Mouse (Mus musculus) forebrain, embryonic 16.5 days (tissue): ENCODE results near the gene Tomm40. TPM values are rescaled to one million over a fixed set of nuclear protein-coding genes. Genes with fewer than 3 reads are reported as not detected.
A peak's percentile ranks its signal among the peaks of the same experiment; 100 is the strongest.

ENCODE experiments used
- ATAC-seq: fragments of 200-750 bp; cut with Nextera tagmentation; 2 replicates; pipeline ENCODE4 v1.8.0; 2017; ENCODE audit warnings: mild to moderate bottlenecking, moderate library complexity
- H3K27ac ChIP-seq: fragments of 300-500 bp; sonication (generic); 2 replicates; pipeline ENCODE4 v1.5.1; 2014; ENCODE audit warnings: low read length, control low read depth
- H3K27me3 ChIP-seq: fragments of 300-500 bp; sonication (generic); replicated peaks from 2 replicates; pipeline ENCODE4 v1.6.1; 2014; ENCODE audit warnings: low read length; ENCODE audit not compliant: control insufficient read depth, insufficient read depth
- H3K36me3 ChIP-seq: fragments of 300-500 bp; sonication (generic); 2 replicates; pipeline ENCODE4 v1.6.1; 2014; ENCODE audit not compliant: control insufficient read depth, insufficient read depth
- H3K4me1 ChIP-seq: fragments of 300-500 bp; sonication (generic); replicated peaks from 2 replicates; pipeline ENCODE4 v1.6.1; 2014; ENCODE audit warnings: low read length; ENCODE audit not compliant: control insufficient read depth, insufficient read depth
- H3K4me2 ChIP-seq: fragments of 300-500 bp; sonication (generic); 2 replicates; pipeline ENCODE4 v1.6.1; 2014; ENCODE audit warnings: mild to moderate bottlenecking, low read length, control low read depth
- H3K4me3 ChIP-seq: fragments of 300-500 bp; sonication (generic); replicated peaks from 2 replicates; pipeline ENCODE4 v1.5.1; 2014; ENCODE audit warnings: mild to moderate bottlenecking, low read length, control low read depth
- H3K9ac ChIP-seq: fragments of 300-500 bp; sonication (generic); replicated peaks from 2 replicates; pipeline ENCODE4 v1.6.1; 2014; ENCODE audit warnings: low read depth, low read length, control low read depth
- H3K9me3 ChIP-seq: fragments of 300-500 bp; sonication (generic); 2 replicates; pipeline ENCODE4 v1.6.1; 2016; ENCODE audit warnings: low read length; ENCODE audit not compliant: control insufficient read depth
- WGBS: fragments of 180-500 bp; shearing (Covaris S2); extraction: QIAGEN DNeasy Blood & Tissue Kit; methylation state at CpG from one replicate; pipeline ENCODE4 v1.1.7; 2014; 5-methylcytosine and 5-hydroxymethylcytosine counted together
- polyA plus RNA-seq: library from polyadenylated mRNA; unstranded; fragments of >200 nt; fragmentation: Nextera tagmentation; extraction: Ambion mirVana; gene quantifications from 2 replicates; pipeline ENCODE4 v1.2.1, GENCODE M21; 2015

Tomm40 gene
- polyA plus RNA-seq, 1 experiment from 2014 or later = 109 TPM

DNA sequence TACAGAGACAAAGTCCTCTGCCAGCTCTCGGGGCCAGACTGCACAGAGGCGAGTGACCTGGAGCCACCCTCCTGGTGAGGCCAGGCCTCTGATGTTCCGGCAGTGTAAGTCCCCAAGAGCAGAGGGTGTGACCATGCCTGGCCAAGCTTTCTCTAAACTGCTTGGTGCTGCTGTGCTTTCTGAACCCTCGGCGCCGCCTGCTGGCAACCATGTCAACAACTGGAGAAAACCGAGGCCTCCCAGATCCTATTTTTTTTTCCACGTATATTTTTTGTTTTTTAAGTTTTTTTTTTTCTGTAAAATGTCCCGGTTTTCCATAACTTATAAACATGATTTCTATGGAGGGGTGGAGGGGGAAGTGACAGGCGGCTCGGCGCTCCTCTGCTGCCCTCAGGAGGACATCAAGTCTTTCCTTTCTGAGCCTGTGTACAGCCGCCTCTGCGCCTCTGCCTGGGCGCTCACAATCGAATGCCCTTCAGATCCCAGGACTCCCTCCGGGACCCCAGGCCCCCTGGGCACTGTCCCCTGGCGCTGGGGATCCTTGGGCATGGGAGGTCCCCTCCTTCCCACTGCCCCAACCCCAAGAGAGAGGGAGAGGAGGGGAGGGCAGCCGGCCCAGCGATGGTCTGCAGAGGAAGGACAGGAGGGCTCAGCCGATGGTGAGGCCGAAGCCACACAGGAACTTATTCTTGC, 14.0 kb downstream of the Tomm40 start:
- Histone ChIP-seq H3K4me3 (no peak overlapping the region), H3K9me3 (no peaks in the 10 kb centered on the region), H3K27ac (peak overlapping the region; percentile 4; the same call in 1 of the 2 replicates), H3K4me1 (peaks cover 13% of the 10 kb centered on the region), H3K36me3 (no peaks in the 10 kb centered on the region), H3K9ac (no peak overlapping the region), H3K27me3 (no peaks in the 10 kb centered on the region), H3K4me2 (no peak overlapping the region)
- ATAC-seq = peak; percentile 26; the same call in 1 of the 2 replicates
- 30% methylated on average over 22 of the region's 22 CpGs for WGBS

DNA sequence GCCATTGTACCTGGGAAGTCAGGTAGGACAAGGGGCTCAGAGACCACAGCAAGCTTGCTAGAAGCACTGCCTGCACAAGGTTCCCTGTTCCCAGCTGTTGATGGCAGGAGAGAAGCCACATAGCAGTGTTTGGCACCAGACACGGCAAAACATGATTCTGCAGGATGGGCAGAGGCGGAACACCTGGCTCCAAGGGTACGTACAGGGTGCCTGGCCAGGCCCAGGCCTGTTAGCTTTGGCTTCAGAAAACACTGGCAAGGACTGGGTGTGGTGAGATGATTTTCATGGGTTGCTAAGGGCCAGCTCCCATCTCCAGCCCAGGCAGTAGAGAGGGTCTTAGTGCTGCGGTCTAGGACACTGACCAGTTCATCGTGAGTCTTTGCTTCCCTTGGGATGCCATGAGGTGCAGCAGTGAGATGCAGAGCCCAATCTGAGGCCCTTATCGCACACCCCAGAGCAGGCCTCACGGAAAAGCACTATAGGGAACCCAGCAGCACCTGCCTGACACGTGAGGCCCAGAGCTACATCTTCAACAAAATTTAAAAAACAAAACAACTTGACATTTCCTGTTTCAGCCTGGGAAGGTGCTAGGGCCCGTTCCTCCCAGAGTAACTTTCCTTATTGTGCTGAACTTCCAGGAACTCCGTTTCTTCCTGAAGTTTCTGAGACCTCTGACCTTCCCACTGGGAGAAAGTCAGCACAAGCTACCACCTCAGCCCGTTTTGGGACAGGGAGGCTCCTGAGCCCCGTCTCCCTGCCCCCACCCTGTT, 14.8 kb downstream of the Tomm40 start:
- Histone ChIP-seq H3K36me3 (no peaks in the 10 kb centered on the region), H3K27ac (no peak overlapping the region), H3K4me2 (no peak overlapping the region), H3K9me3 (no peaks in the 10 kb centered on the region), H3K9ac (no peak overlapping the region), H3K4me3 (no peak overlapping the region), H3K4me1 (peaks cover 13% of the 10 kb centered on the region), H3K27me3 (no peaks in the 10 kb centered on the region)
- 64% methylated on average over 12 of the region's 12 CpGs for WGBS
- no peak for ATAC-seq

DNA sequence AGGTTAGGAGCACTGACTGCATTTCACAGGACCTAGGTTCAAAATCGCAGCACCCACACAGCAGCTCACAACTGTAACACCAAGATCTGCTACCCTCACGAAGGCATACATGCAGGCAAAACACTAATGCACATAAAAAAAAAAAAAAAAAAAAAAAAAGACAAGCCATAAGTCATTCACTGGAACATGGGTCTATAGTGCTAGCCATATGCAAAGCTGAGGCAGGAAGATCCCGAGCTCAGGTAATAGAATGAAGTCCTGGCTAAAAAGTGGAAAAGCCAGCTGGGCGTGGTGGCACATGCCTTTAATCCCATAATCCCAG, 15.4 kb downstream of the Tomm40 start:
- Histone ChIP-seq H3K4me2 (no peak overlapping the region), H3K9me3 (no peaks in the 10 kb centered on the region), H3K36me3 (no peaks in the 10 kb centered on the region), H3K4me3 (no peak overlapping the region), H3K27ac (no peak overlapping the region), H3K9ac (no peak overlapping the region), H3K27me3 (no peaks in the 10 kb centered on the region), H3K4me1 (peaks cover 13% of the 10 kb centered on the region)
- WGBS = 87% methylated on average over 4 of the region's 4 CpGs
- no peak for ATAC-seq

DNA sequence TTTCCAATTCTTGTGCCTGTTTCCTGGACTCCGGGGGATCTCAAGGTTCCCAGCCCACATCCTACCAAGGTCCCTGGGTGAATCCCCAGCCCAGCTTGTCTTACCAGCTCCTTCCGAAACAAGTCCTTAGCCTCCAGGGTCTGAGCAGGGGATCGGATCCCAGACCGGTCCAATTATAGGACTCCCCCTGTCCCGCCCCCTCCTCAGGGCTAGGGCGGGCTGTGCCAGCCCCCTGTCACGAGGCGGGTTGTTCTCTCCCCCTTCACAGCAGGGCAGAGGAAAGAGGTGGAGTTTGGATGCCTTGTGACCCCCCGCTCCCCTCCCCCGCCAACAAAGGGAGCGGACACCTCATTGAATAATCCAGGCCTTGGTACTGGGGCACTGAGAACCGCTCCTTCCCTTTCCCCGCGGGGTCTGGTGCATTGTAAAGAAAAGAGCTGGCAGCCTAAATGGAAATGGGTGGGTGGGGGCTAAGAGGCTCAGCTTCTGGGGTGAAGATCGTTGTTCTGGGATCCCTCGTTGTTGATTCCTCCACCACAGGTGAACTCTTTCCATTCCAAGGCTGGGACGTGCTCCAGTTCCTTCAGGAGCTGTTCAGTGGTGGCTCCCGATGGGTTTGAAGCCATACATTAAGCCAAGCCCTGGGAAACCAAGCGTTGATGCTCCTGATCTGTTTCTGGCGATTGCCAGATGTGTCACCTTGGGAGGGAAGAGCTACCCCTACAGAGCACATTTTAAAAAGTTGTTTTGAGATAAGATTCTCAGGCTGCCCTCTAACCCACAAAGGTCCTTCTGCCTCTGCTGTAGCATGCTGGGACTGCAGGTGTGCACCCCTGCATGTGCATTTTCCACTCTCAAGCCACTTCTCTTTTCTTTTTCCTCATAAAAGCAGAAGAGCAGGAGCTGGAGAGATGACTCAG, 16.1 kb downstream of the Tomm40 start, which contains the start of gene Apoe:
Gene Apoe (minus strand): TSS at position 282 of the 920 bp plus-strand sequence.
- H3K27ac ChIP-seq = no peak within 1 kb of the TSS
- H3K9me3 ChIP-seq = no peaks in the 10 kb centered on the region
- WGBS = 1% methylated on average over 20 of the region's 20 CpGs

DNA sequence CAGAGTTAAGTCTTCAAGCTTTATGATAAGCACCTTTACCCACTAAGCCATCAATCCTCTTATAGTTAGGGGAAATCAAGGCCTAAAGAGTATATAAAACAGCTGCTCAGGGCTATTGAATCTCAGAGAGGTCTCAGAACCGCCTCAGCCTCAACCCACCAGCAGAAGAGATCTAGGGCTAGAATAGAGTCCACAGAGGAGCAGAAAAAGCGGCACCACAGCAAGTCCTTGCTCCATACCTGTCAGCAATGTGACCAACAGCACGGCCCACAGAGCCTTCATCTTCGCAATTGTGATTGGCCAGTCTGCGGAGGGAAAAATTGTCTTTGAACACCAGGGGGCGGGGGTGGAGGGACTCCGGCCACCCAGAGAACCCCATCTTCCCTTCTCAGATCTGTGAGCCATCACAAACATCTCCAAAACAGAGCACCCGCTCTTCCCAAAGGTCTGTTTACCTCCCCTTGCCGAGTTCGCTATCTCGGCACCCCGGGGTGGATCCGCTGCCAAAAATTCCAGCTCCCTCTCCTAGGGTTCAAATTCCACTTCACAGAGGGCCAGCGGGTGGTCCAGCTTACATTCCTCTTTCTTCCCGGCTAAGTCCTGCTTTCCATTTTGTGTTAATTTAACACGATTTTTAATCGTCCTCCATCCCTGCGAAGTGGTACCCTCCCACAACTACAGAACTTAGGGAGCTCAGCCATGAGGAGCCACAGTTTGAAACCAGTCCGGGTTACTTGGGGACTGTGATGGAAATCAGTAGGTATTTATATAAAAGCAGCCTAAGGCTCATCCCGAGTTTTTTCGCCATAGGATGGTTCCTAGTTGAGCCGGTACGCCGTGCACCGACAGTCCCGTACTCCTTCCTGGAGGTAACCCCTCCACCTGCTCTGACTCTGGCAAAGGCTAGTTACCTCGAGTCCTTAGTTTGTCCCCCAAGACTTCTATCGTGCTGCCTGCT, 17.0 kb downstream of the Tomm40 start:
- Histone ChIP-seq H3K27ac (no peak overlapping the region), H3K9ac (peak overlapping the region; percentile 48), H3K4me2 (peak overlapping the region; percentile 56), H3K9me3 (no peaks in the 10 kb centered on the region), H3K27me3 (no peaks in the 10 kb centered on the region), H3K4me3 (peak overlapping the region; percentile 37), H3K36me3 (no peaks in the 10 kb centered on the region), H3K4me1 (peaks cover 14% of the 10 kb centered on the region)
- 0 out of 2 replicates have a peak, but pooled peaks have one; percentile 4 for ATAC-seq
- WGBS = 3% methylated on average over 28 of the region's 28 CpGs

More for the DNA sequence above, 16.1 kb downstream of the Tomm40 start, which contains the start of gene Apoe:
- Histone ChIP-seq H3K36me3 (no peaks in the 10 kb centered on the region), H3K27me3 (no peaks in the 10 kb centered on the region), H3K9ac (peak within 1 kb of the TSS; percentile 48), H3K4me3 (peak within 1 kb of the TSS; percentile 37), H3K4me2 (peak within 1 kb of the TSS; percentile 56), H3K4me1 (peaks cover 13% of the 10 kb centered on the region)
- peak; percentile 63 for ATAC-seq

DNA sequence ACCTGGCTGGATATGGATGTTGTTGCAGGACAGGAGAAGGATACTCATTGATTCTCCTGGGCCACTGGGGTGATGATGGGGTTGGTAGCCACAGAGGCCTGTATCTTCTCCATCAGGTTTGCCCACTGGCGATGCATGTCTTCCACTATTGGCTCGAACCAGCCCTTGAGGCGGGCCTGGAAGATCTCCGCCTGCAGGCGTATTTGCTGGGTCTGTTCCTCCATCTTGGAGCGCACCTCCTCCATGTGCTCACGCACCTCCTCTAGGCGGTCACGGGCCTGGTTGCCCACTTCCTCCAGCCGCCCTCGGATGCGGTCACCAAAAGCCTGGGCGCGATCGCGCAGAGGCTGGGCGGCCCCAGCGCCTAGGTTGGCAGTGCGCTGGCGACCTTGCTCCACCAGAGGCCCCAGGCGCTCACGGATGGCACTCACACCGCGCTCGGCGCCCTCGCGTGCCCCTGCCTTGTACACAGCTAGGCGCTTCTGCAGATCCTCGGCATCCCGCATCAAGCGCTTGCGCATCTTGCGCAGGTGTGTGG, 18.8 kb downstream of the Tomm40 start:
- H3K36me3 ChIP-seq = no peaks in the 10 kb centered on the region
- WGBS = 96% methylated on average over 34 of the region's 34 CpGs

DNA sequence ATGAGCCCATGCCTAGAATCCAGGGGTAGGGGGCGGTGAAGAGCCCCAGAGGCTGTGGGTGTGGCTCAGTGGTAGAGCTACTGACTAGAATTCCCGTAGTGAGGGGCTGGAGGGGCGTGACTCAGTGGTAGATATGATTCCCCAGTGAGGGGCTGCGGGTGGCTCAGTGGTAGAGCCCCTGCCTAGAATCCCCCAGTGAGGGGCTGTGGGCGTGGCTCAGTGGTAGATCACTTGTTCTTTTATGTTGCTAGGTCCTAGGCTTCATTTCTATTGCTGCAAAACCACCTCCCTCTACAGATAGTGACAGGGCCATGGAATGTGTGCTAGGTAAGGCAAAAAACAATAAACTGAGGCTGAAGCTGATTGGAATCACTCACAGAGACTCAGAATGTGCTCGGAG, 19.4 kb downstream of the Tomm40 start:
- H3K9ac ChIP-seq = no peak overlapping the region
- 86% methylated on average over 6 of the region's 6 CpGs for WGBS
- no peak for ATAC-seq
- H3K27me3 ChIP-seq = no peaks in the 10 kb centered on the region
- no peak overlapping the region for H3K4me3 ChIP-seq
- peaks cover 16% of the 10 kb centered on the region for H3K4me1 ChIP-seq
- no peaks in the 10 kb centered on the region for H3K9me3 ChIP-seq
- no peaks in the 10 kb centered on the region for H3K36me3 ChIP-seq
- H3K27ac ChIP-seq = no peak overlapping the region
- no peak overlapping the region for H3K4me2 ChIP-seq

More for the DNA sequence above, 18.8 kb downstream of the Tomm40 start:
- Histone ChIP-seq H3K4me3 (no peak overlapping the region), H3K9ac (no peak overlapping the region), H3K27me3 (no peaks in the 10 kb centered on the region), H3K9me3 (no peaks in the 10 kb centered on the region), H3K4me2 (no peak overlapping the region), H3K27ac (no peak overlapping the region), H3K4me1 (peaks cover 16% of the 10 kb centered on the region)
- ATAC-seq = no peak

DNA sequence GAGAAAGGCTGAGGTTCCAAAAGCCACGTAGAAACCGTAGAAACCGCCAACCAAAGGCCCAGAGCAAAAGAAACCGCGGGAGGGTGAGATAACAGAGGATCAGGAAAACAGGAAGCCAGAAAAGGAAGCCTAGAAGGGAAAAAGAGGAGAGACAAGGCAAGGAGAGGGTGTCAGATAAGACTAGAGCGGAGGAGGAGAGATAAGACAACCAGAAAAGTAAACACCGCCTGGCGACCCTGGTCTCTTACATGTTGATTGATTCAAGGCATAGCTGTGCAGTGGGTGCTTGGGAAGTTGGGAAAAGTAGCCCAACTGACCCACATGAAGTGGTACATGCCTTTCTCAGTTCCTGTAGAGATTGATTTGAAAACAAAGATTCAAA, 20.0 kb downstream of the Tomm40 start:
- Histone ChIP-seq H3K27me3 (no peaks in the 10 kb centered on the region), H3K4me3 (no peak overlapping the region), H3K9ac (no peak overlapping the region), H3K4me2 (no peak overlapping the region), H3K27ac (no peak overlapping the region), H3K4me1 (peaks cover 16% of the 10 kb centered on the region), H3K9me3 (no peaks in the 10 kb centered on the region), H3K36me3 (no peaks in the 10 kb centered on the region)
- no peak for ATAC-seq
- WGBS = 62% methylated on average over 8 of the region's 8 CpGs
